Mouse (Mus musculus) heart, embryonic 16.5 days (tissue): ENCODE measurements at regions not wholly inside any gene's neighbourhood (a gene's known extent, or its start where the extent isn't known, plus 50 kb on each side); places are given as distances from the start of the nearest gene placed in this dataset.

Experiments used
- ATAC-seq: fragments of 200-750 bp; cut with Nextera tagmentation; replicated peaks from 2 replicates; pipeline ENCODE4 v1.8.0; 2017; ENCODE audit warnings: moderate number of reproducible peaks; ENCODE audit not compliant: insufficient read depth, low FRiP score; ENCODE audit errors: extremely low read depth
- H3K27ac ChIP-seq: fragments of 300-500 bp; sonication (generic); 2 replicates; pipeline ENCODE4 v1.5.1; 2014; ENCODE audit warnings: mild to moderate bottlenecking, low read length, control low read depth, moderate library complexity
- H3K27me3 ChIP-seq: fragments of 300-500 bp; sonication (generic); 2 replicates; pipeline ENCODE4 v1.6.1; 2014; ENCODE audit warnings: low read length, mixed read lengths; ENCODE audit not compliant: control insufficient read depth, insufficient read depth
- H3K36me3 ChIP-seq: fragments of 300-500 bp; sonication (generic); 2 replicates; pipeline ENCODE4 v1.6.1; 2014; ENCODE audit not compliant: control insufficient read depth, insufficient read depth
- H3K4me1 ChIP-seq: fragments of 300-500 bp; sonication (generic); 2 replicates; pipeline ENCODE4 v1.6.1; 2014; ENCODE audit warnings: low read length, mixed read lengths; ENCODE audit not compliant: control insufficient read depth, insufficient read depth
- H3K4me2 ChIP-seq: fragments of 300-500 bp; sonication (generic); 2 replicates; pipeline ENCODE4 v1.6.1; 2014; ENCODE audit warnings: low read depth, mild to moderate bottlenecking, control low read depth, low read length
- H3K4me3 ChIP-seq: fragments of 300-500 bp; sonication (generic); 2 replicates; pipeline ENCODE4 v1.5.1; 2014; ENCODE audit warnings: mild to moderate bottlenecking, control low read depth, low read length
- H3K9ac ChIP-seq: fragments of 300-500 bp; sonication (generic); 2 replicates; pipeline ENCODE4 v1.6.1; 2014; ENCODE audit warnings: low read length, control low read depth
- H3K9me3 ChIP-seq: fragments of 300-500 bp; sonication (generic); replicated peaks from 2 replicates; pipeline ENCODE4 v1.6.1; 2016; ENCODE audit warnings: low read length; ENCODE audit not compliant: control insufficient read depth
- WGBS: fragments of 180-500 bp; shearing (Covaris S2); extraction: QIAGEN DNeasy Blood & Tissue Kit; methylation state at CpG from one replicate; pipeline ENCODE4 v1.1.7; 2014; 5-methylcytosine and 5-hydroxymethylcytosine counted together

- no peaks in the 10 kb centered on the region for H3K4me1 ChIP-seq
- H3K27ac ChIP-seq, result no peak overlapping the region
- H3K27me3 ChIP-seq, result no peaks in the 10 kb centered on the region
- no peak for ATAC-seq
- no peak overlapping the region for H3K4me3 ChIP-seq
- 78% methylated on average over 3 of the region's 3 CpGs for whole genome bisulfite sequencing
- H3K9me3 ChIP-seq, result no peaks in the 10 kb centered on the region
- H3K36me3 ChIP-seq, result no peaks in the 10 kb centered on the region
- H3K9ac ChIP-seq, result no peak overlapping the region
- no peak overlapping the region for H3K4me2 ChIP-seq
Measured at GRCm38 (mm10) chr5:39374199-39374598, 381.1 kb downstream of the Hs3st1 start.

- Histone ChIP-seq H3K36me3 (no peaks in the 10 kb centered on the region), H3K4me1 (no peaks in the 10 kb centered on the region), H3K27ac (no peak overlapping the region), H3K27me3 (no peaks in the 10 kb centered on the region), H3K4me3 (no peak overlapping the region), H3K9ac (no peak overlapping the region), H3K9me3 (no peaks in the 10 kb centered on the region), H3K4me2 (no peak overlapping the region)
- WGBS, result 68% methylated on average over 3 of the region's 3 CpGs
- ATAC-seq, result no peak
Measured at GRCm38 (mm10) chr5:39348680-39349079, 406.6 kb downstream of the Hs3st1 start.

GRCm38 (mm10) chr5:39347019-39347418 lies 408.3 kb downstream of the Hs3st1 start:
- ATAC-seq, result no peak

GRCm38 (mm10) chr5:39337917-39338316 lies 417.4 kb downstream of the Hs3st1 start:
- ATAC-seq, result no peak
- Histone ChIP-seq H3K4me2 (no peak overlapping the region), H3K27me3 (no peaks in the 10 kb centered on the region), H3K4me3 (no peak overlapping the region), H3K27ac (no peak overlapping the region), H3K9me3 (no peaks in the 10 kb centered on the region), H3K36me3 (no peaks in the 10 kb centered on the region), H3K9ac (no peak overlapping the region), H3K4me1 (no peaks in the 10 kb centered on the region)
- WGBS, result 73% methylated on average over 1 of the region's 1 CpGs

More at GRCm38 (mm10) chr5:39347019-39347418, 408.3 kb downstream of the Hs3st1 start:
- H3K4me3 ChIP-seq, result no peak overlapping the region
- H3K4me2 ChIP-seq, result no peak overlapping the region
- H3K9ac ChIP-seq, result no peak overlapping the region
- no peaks in the 10 kb centered on the region for H3K36me3 ChIP-seq
- no peak overlapping the region for H3K27ac ChIP-seq
- no peaks in the 10 kb centered on the region for H3K27me3 ChIP-seq
- H3K4me1 ChIP-seq, result no peaks in the 10 kb centered on the region
- H3K9me3 ChIP-seq, result no peaks in the 10 kb centered on the region
- WGBS, result 67% methylated on average over 3 of the region's 3 CpGs

GRCm38 (mm10) chr5:39336484-39336985 lies 418.7 kb downstream of the Hs3st1 start:
- no peaks in the 10 kb centered on the region for H3K36me3 ChIP-seq
- no peak overlapping the region for H3K4me2 ChIP-seq
- no peak overlapping the region for H3K27ac ChIP-seq
- 89% methylated on average over 2 of the region's 2 CpGs for WGBS
- ATAC-seq, result no peak
- no peaks in the 10 kb centered on the region for H3K9me3 ChIP-seq
- no peaks in the 10 kb centered on the region for H3K27me3 ChIP-seq
- no peak overlapping the region for H3K9ac ChIP-seq
- no peak overlapping the region for H3K4me3 ChIP-seq
- H3K4me1 ChIP-seq, result no peaks in the 10 kb centered on the region

GRCm38 (mm10) chr5:39335321-39335720 lies 420.0 kb downstream of the Hs3st1 start:
- H3K27me3 ChIP-seq, result no peaks in the 10 kb centered on the region
- no peak overlapping the region for H3K4me3 ChIP-seq
- H3K4me2 ChIP-seq, result no peak overlapping the region
- WGBS, result 62% methylated on average over 2 of the region's 2 CpGs
- no peaks in the 10 kb centered on the region for H3K9me3 ChIP-seq
- H3K27ac ChIP-seq, result no peak overlapping the region
- no peaks in the 10 kb centered on the region for H3K36me3 ChIP-seq
- no peak overlapping the region for H3K9ac ChIP-seq
- no peaks in the 10 kb centered on the region for H3K4me1 ChIP-seq
- no peak for ATAC-seq

GRCm38 (mm10) chr5:39334241-39334640 lies 421.0 kb downstream of the Hs3st1 start:
- no peak overlapping the region for H3K4me2 ChIP-seq

GRCm38 (mm10) chr5:39325399-39325798 lies 429.9 kb downstream of the Hs3st1 start:
- H3K4me2 ChIP-seq, result no peak overlapping the region
- H3K9ac ChIP-seq, result no peak overlapping the region
- H3K27ac ChIP-seq, result no peak overlapping the region
- H3K4me3 ChIP-seq, result no peak overlapping the region
- H3K36me3 ChIP-seq, result no peaks in the 10 kb centered on the region
- 74% methylated on average over 2 of the region's 2 CpGs for WGBS
- no peaks in the 10 kb centered on the region for H3K4me1 ChIP-seq
- ATAC-seq, result no peak
- H3K27me3 ChIP-seq, result no peaks in the 10 kb centered on the region
- H3K9me3 ChIP-seq, result no peaks in the 10 kb centered on the region

More at GRCm38 (mm10) chr5:39334241-39334640, 421.0 kb downstream of the Hs3st1 start:
- Histone ChIP-seq H3K27me3 (no peaks in the 10 kb centered on the region), H3K4me3 (no peak overlapping the region), H3K4me1 (no peaks in the 10 kb centered on the region), H3K36me3 (no peaks in the 10 kb centered on the region), H3K9ac (no peak overlapping the region), H3K27ac (no peak overlapping the region), H3K9me3 (no peaks in the 10 kb centered on the region)
- WGBS, result 38% methylated on average over 1 of the region's 1 CpGs
- ATAC-seq, result no peak

GRCm38 (mm10) chr5:39316478-39316877 lies 438.8 kb downstream of the Hs3st1 start:
- ATAC-seq, result no peak
- Histone ChIP-seq H3K27ac (no peak overlapping the region), H3K9me3 (no peaks in the 10 kb centered on the region), H3K4me1 (no peaks in the 10 kb centered on the region), H3K9ac (no peak overlapping the region), H3K36me3 (no peaks in the 10 kb centered on the region), H3K27me3 (no peaks in the 10 kb centered on the region), H3K4me3 (no peak overlapping the region), H3K4me2 (no peak overlapping the region)
- 36% methylated on average over 3 of the region's 3 CpGs for WGBS
